Mouse (Mus musculus): ENCODE results near the gene Nfatc3. TPM values are rescaled to one million over a fixed set of nuclear protein-coding genes. Genes with fewer than 3 reads are reported as not detected.

Nfatc3 gene
- polyA plus RNA-seq, 1 experiment from 2014 or later, result 6.9 TPM

- ATAC-seq (replicated peaks; ENCODE audit: low FRiP score, low TSS enrichment, low read depth) (no peak), DNase-seq (ENCODE audit: low spot score) (no peak)
- H3K27ac ChIP-seq (ENCODE audit: low read depth), result no peak overlapping the region
- H3K4me2 ChIP-seq (ENCODE audit: low read length), result no peak overlapping the region
- no peaks in the 10 kb centered on the region for H3K9me3 ChIP-seq (ENCODE audit: control insufficient read depth, low read length)
- H3K36me3 ChIP-seq (ENCODE audit: control insufficient read depth, insufficient read depth, low read length), result peaks cover 13% of the 10 kb centered on the region
- no peaks in the 10 kb centered on the region for H3K27me3 ChIP-seq (replicated peaks; ENCODE audit: control insufficient read depth, insufficient read depth, low read length)
- 89% methylated on average over 10 of the region's 10 CpGs for WGBS
- H3K9ac ChIP-seq (ENCODE audit: low read length), result no peak overlapping the region
- no peak overlapping the region for H3K4me3 ChIP-seq (ENCODE audit: low read depth, low read length)
- H3K4me1 ChIP-seq (replicated peaks; ENCODE audit: control insufficient read depth, insufficient read depth, low read length), result no peaks in the 10 kb centered on the region
Observed at GRCm38 (mm10) chr8:106038721-106039120, 19.9 kb upstream of the Nfatc3 start.

- DNase-seq (ENCODE audit: low spot score) (no peak), ATAC-seq (replicated peaks; ENCODE audit: low FRiP score, low TSS enrichment, low read depth) (no peak)
- no peaks in the 10 kb centered on the region for H3K9me3 ChIP-seq (ENCODE audit: control insufficient read depth, low read length)
- no peak overlapping the region for H3K9ac ChIP-seq (ENCODE audit: low read length)
- H3K4me1 ChIP-seq (replicated peaks; ENCODE audit: control insufficient read depth, insufficient read depth, low read length), result no peaks in the 10 kb centered on the region
- no peaks in the 10 kb centered on the region for H3K27me3 ChIP-seq (replicated peaks; ENCODE audit: control insufficient read depth, insufficient read depth, low read length)
- 80% methylated on average over 4 of the region's 4 CpGs for WGBS
- H3K27ac ChIP-seq (ENCODE audit: low read depth), result no peak overlapping the region
- peaks cover 7% of the 10 kb centered on the region for H3K36me3 ChIP-seq (ENCODE audit: control insufficient read depth, insufficient read depth, low read length)
- no peak overlapping the region for H3K4me3 ChIP-seq (ENCODE audit: low read depth, low read length)
- H3K4me2 ChIP-seq (ENCODE audit: low read length), result no peak overlapping the region
Observed at GRCm38 (mm10) chr8:106039605-106040004, 19.0 kb upstream of the Nfatc3 start.

- Histone ChIP-seq H3K4me2 (ENCODE audit: low read length) (no peak overlapping the region), H3K36me3 (ENCODE audit: control insufficient read depth, insufficient read depth, low read length) (peaks cover 12% of the 10 kb centered on the region), H3K27me3 (replicated peaks; ENCODE audit: control insufficient read depth, insufficient read depth, low read length) (no peaks in the 10 kb centered on the region), H3K27ac (ENCODE audit: low read depth) (no peak overlapping the region), H3K4me3 (ENCODE audit: low read depth, low read length) (no peak overlapping the region), H3K9ac (ENCODE audit: low read length) (no peak overlapping the region), H3K9me3 (ENCODE audit: control insufficient read depth, low read length) (no peaks in the 10 kb centered on the region), H3K4me1 (replicated peaks; ENCODE audit: control insufficient read depth, insufficient read depth, low read length) (no peaks in the 10 kb centered on the region)
- 64% methylated on average over 4 of the region's 4 CpGs for WGBS
- DNase-seq (ENCODE audit: low spot score) (no peak), ATAC-seq (replicated peaks; ENCODE audit: low FRiP score, low TSS enrichment, low read depth) (no peak)
Observed at GRCm38 (mm10) chr8:106040218-106040617, 18.4 kb upstream of the Nfatc3 start.

GRCm38 (mm10) chr8:106043055-106043454 is 15.6 kb upstream of the Nfatc3 start:
- no peak for DNase-seq (ENCODE audit: low spot score)

GRCm38 (mm10) chr8:106044151-106044550 is 14.5 kb upstream of the Nfatc3 start:
- DNase-seq (ENCODE audit: low spot score), result no peak
- no peaks in the 10 kb centered on the region for H3K9me3 ChIP-seq (ENCODE audit: control insufficient read depth, low read length)
- H3K4me2 ChIP-seq (ENCODE audit: low read length), result no peak overlapping the region
- H3K27me3 ChIP-seq (replicated peaks; ENCODE audit: control insufficient read depth, insufficient read depth, low read length), result no peaks in the 10 kb centered on the region
- H3K36me3 ChIP-seq (ENCODE audit: control insufficient read depth, insufficient read depth, low read length), result peaks cover 12% of the 10 kb centered on the region
- no peak for ATAC-seq (replicated peaks; ENCODE audit: low FRiP score, low TSS enrichment, low read depth)
- no peak overlapping the region for H3K9ac ChIP-seq (ENCODE audit: low read length)
- no peaks in the 10 kb centered on the region for H3K4me1 ChIP-seq (replicated peaks; ENCODE audit: control insufficient read depth, insufficient read depth, low read length)
- 72% methylated on average over 3 of the region's 3 CpGs for whole genome bisulfite sequencing
- H3K4me3 ChIP-seq (ENCODE audit: low read depth, low read length), result no peak overlapping the region
- H3K27ac ChIP-seq (ENCODE audit: low read depth), result no peak overlapping the region

More at GRCm38 (mm10) chr8:106043055-106043454, 15.6 kb upstream of the Nfatc3 start:
- WGBS, result 63% methylated on average over 2 of the region's 2 CpGs
- H3K27me3 ChIP-seq (replicated peaks; ENCODE audit: control insufficient read depth, insufficient read depth, low read length), result no peaks in the 10 kb centered on the region
- H3K9ac ChIP-seq (ENCODE audit: low read length), result no peak overlapping the region
- no peak overlapping the region for H3K27ac ChIP-seq (ENCODE audit: low read depth)
- H3K9me3 ChIP-seq (ENCODE audit: control insufficient read depth, low read length), result no peaks in the 10 kb centered on the region
- H3K4me2 ChIP-seq (ENCODE audit: low read length), result no peak overlapping the region
- ATAC-seq (replicated peaks; ENCODE audit: low FRiP score, low TSS enrichment, low read depth), result no peak
- H3K36me3 ChIP-seq (ENCODE audit: control insufficient read depth, insufficient read depth, low read length), result peaks cover 12% of the 10 kb centered on the region
- no peak overlapping the region for H3K4me3 ChIP-seq (ENCODE audit: low read depth, low read length)
- no peaks in the 10 kb centered on the region for H3K4me1 ChIP-seq (replicated peaks; ENCODE audit: control insufficient read depth, insufficient read depth, low read length)

GRCm38 (mm10) chr8:106046872-106047559 is 11.6 kb upstream of the Nfatc3 start:
- 91% methylated on average over 11 of the region's 11 CpGs for WGBS
- no peaks in the 10 kb centered on the region for H3K27me3 ChIP-seq (replicated peaks; ENCODE audit: control insufficient read depth, insufficient read depth, low read length)
- no peak overlapping the region for H3K9ac ChIP-seq (ENCODE audit: low read length)
- no peaks in the 10 kb centered on the region for H3K9me3 ChIP-seq (ENCODE audit: control insufficient read depth, low read length)
- ATAC-seq (replicated peaks; ENCODE audit: low FRiP score, low TSS enrichment, low read depth) (no peak), DNase-seq (ENCODE audit: low spot score) (no peak)
- no peak overlapping the region for H3K27ac ChIP-seq (ENCODE audit: low read depth)
- no peak overlapping the region for H3K4me3 ChIP-seq (ENCODE audit: low read depth, low read length)
- H3K4me1 ChIP-seq (replicated peaks; ENCODE audit: control insufficient read depth, insufficient read depth, low read length), result no peaks in the 10 kb centered on the region
- no peak overlapping the region for H3K4me2 ChIP-seq (ENCODE audit: low read length)
- H3K36me3 ChIP-seq (ENCODE audit: control insufficient read depth, insufficient read depth, low read length), result peaks cover 25% of the 10 kb centered on the region

- Histone ChIP-seq H3K4me1 (replicated peaks; ENCODE audit: control insufficient read depth, insufficient read depth, low read length) (no peaks in the 10 kb centered on the region), H3K4me2 (ENCODE audit: low read length) (no peak overlapping the region), H3K27ac (ENCODE audit: low read depth) (no peak overlapping the region), H3K36me3 (ENCODE audit: control insufficient read depth, insufficient read depth, low read length) (peaks cover 24% of the 10 kb centered on the region), H3K4me3 (ENCODE audit: low read depth, low read length) (no peak overlapping the region), H3K9me3 (ENCODE audit: control insufficient read depth, low read length) (no peaks in the 10 kb centered on the region), H3K9ac (ENCODE audit: low read length) (no peak overlapping the region), H3K27me3 (replicated peaks; ENCODE audit: control insufficient read depth, insufficient read depth, low read length) (no peaks in the 10 kb centered on the region)
- no peak for DNase-seq (ENCODE audit: low spot score)
- 91% methylated on average over 5 of the region's 5 CpGs for WGBS
- no peak for ATAC-seq (replicated peaks; ENCODE audit: low FRiP score, low TSS enrichment, low read depth)
Observed at GRCm38 (mm10) chr8:106047854-106048630, 10.6 kb upstream of the Nfatc3 start.

GRCm38 (mm10) chr8:106049840-106050239 is 8.8 kb upstream of the Nfatc3 start:
- H3K36me3 ChIP-seq (ENCODE audit: control insufficient read depth, insufficient read depth, low read length), result peaks cover 23% of the 10 kb centered on the region
- H3K9me3 ChIP-seq (ENCODE audit: control insufficient read depth, low read length), result no peaks in the 10 kb centered on the region
- ATAC-seq (replicated peaks; ENCODE audit: low FRiP score, low TSS enrichment, low read depth) (no peak), DNase-seq (ENCODE audit: low spot score) (no peak)
- H3K27ac ChIP-seq (ENCODE audit: low read depth), result no peak overlapping the region
- no peak overlapping the region for H3K4me3 ChIP-seq (ENCODE audit: low read depth, low read length)
- no peak overlapping the region for H3K9ac ChIP-seq (ENCODE audit: low read length)
- no peak overlapping the region for H3K4me2 ChIP-seq (ENCODE audit: low read length)
- no peaks in the 10 kb centered on the region for H3K27me3 ChIP-seq (replicated peaks; ENCODE audit: control insufficient read depth, insufficient read depth, low read length)
- 91% methylated on average over 6 of the region's 6 CpGs for WGBS
- H3K4me1 ChIP-seq (replicated peaks; ENCODE audit: control insufficient read depth, insufficient read depth, low read length), result no peaks in the 10 kb centered on the region
